Mouse (Mus musculus) c-Kit-positive CD71-negative TER-119-negative erythroid progenitor cells, embryonic 14.5 days (primary cell): Measurements from ENCODE around the gene Pik3ip1.

Experiments
- DNase-seq: peaks from one replicate; pipeline ENCODE4 v3.0.0-alpha.2; 2013; ENCODE audit warnings: low read depth

Pik3ip1 gene

DNA sequence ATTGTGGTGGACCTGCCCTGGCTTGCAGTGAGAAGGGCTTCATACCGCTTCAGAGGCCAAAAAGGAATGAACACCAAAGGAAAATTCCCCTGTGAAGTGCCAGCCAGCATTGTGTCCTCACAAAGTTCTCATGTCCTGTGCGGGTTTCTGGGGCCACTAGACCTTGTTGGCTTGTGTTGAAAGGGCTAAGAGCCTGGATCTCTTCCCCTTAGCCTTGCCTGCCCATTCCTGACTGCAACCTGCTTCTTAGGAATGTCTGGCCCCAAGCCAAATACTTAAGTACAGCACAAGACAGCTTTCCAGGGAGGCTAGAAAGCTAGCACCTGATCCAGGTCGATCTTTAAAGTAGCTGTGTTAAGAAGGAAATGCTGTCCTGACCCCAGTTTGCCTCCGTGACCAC lies 27.4 kb upstream of the Pik3ip1 start:
- no peak for DNase-seq

DNA sequence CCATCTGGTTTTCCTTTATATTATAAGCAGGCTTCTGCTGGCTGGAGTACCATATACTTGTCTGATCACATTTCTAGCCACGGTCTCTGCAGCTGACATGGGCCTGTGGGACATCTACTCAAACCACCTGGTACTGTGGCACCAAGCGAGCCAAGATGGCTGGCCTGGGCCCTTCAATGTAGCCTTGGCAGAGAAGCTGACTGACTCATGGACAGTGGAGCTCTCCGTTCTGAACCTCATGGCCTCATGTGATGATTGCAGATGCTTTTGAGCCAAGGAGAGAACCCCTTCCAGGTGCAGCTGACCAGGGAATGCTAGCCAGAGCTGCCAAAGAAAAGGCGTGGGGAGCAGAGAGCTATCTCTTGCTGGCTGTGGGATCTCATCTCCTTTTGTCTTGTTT lies 24.4 kb upstream of the Pik3ip1 start:
- DNase-seq = no peak

DNA sequence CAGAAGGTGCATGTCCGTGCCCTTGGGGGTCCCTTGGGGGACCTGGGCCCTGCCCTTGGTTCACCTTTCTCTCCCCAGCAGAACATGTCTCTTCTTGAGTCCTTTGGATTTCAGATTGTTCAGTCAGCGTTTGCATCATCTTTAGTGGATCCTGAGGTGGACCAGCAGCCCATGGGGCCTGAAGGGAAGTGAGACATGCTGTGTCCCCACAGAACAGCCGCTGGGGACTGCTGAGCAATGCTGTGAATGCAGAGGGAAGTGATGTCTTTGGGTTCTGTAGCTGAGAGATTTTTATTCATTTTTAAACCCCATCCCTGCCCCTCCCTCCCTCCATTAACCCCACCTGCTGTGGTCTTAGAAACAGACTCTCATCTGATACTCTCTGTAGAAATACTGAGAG lies 22.3 kb upstream of the Pik3ip1 start:
- DNase-seq = no peak

DNA sequence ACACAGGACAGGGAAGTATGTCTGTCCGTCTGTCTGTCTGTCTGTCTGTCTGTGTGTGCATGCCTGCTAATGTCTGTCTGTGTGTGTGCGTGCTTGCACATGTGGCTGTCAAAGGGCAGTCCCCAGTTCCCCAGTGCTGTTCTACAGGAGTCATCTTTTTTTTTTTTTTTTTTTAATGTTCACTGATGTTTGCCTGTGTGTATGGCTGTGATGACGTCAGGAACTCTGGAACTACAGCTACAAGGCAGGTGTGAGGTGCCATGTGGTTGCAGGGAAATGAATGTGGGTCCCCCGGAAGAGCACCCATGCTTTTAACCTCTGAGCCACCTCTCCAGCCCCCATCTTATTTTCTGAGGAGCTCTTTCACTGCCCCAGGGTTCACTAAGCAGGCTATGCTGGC lies 20.3 kb upstream of the Pik3ip1 start:
- DNase-seq = no peak

DNA sequence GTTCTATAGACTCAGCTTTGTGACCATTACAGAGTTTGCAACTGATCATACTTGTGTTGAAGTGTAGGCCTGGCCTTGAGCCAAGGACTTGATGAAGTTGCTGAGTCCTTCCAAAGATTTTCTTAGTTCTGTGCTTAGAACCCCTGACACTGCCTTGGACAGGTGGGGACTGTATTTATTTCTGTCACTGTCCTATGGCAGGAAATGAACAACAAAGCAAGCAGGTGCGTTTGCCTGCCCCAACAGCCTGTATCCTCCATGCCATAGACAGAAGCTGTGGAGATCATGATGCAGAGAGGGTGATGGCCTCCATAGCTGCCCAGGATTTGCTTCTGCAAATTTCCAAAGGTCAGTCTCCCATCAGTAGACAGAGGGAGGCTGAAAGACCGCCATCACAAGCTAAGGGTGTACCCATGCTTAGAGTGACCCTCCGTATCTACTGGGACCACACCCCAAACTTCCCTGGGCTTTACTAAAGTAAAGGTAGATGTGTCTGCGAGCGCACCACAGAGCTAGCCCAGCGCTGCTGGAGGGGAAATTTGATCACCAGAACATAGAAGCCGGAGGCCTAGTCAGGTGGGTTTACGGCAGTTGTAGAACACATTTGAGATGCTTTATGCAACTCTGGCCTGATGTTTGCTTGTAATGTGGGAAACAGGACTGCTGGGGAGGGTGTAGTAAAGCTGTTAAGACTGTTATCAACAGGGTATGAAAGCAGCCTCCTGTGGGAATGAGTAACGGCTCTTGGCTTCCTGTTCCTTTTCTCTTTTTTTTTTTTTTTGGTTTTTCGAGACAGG lies 19.2 kb upstream of the Pik3ip1 start:
- DNase-seq = no peak

DNA sequence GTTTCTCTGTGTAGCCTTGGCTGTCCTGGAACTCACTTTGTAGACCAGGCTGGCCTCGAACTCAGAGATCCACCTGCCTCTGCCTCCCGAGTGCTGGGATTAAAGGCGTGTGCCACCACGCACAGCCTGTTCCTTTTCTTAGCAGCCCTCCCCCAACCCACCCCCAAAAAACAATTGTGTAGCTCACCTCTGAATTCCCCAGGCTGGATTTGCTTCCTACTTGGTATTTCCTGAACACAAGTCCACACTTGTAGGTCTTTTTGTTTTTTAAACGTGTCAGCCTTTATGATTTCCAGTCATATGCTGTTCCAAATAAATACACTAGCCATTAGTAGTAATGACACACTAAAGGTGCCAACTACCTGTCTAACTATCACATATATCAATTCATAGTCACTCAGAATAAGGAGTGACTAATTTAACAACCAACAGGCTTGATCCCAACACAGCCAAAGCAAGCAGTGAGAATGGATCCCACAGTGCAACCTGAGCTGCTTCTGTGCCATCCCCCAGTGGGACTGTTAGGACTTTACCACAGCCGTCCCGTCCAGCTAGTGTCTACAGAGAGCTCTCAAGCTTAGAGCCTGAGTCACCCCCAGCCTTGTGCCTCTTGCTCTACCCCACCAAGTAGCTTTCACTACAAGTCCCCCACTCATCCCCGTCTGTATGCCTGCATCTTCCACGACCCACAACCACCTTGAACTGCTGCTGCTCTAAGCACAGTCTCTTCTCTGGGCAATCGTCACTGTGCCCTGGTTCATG lies 18.4 kb upstream of the Pik3ip1 start:
- no peak for DNase-seq

DNA sequence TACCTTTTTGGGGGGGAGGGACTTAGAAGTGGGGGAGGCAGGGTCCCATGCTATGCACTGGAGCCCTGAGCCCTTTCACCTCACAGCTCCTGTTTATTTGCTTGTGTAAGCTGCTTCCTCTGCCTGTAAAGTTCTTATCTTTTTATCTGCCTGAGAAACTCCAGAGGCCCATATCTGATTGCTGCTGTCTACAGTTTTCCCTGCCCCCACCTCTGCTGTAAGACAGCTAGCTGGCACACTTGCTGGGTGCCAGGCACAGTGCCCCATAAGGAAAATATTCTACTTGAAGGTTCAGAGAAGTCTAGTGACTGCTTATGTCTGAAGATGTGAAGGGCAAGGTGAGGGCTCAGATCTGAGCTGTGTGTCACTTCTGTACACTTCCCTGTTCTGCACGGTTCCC lies 16.9 kb upstream of the Pik3ip1 start:
- DNase-seq = no peak

DNA sequence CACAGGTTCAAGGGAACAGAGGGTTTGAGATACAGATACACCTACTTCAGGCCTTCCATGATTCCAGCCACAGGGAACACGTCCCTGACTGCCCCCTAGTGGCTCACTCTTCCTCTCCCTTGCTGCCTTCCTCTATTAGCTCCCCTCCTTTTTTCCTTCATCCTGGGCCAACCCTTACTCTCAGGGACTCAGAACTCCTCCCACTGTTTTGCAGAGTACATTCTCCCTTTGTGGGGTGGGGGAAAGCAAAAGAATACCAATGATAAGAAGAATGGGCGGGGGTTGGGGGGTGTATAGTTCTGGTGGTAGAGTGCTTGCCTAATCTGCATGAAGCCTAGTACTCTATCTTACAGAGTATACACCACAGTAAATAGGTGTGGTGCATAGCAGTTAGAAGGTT lies 16.1 kb upstream of the Pik3ip1 start:
- no peak for DNase-seq

DNA sequence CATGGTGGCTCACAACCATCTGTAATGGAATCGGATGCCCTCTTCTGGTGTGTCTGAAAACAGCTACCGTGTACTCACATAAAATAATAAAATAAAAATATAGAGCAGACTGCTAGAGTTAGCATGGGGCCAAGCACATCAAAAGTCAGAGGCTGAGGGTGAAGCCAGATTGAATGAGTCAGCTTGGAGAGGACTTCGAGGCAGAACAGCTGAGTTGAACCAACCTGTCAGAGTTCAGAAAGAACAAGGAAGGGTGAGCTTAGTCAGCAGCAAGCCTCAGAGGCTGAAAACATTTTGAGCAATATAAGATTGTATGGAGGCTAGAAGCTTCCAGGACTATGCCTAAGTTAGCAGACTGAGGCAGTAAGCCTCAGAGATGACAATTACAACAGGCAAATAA lies 11.9 kb upstream of the Pik3ip1 start:
- no peak for DNase-seq

DNA sequence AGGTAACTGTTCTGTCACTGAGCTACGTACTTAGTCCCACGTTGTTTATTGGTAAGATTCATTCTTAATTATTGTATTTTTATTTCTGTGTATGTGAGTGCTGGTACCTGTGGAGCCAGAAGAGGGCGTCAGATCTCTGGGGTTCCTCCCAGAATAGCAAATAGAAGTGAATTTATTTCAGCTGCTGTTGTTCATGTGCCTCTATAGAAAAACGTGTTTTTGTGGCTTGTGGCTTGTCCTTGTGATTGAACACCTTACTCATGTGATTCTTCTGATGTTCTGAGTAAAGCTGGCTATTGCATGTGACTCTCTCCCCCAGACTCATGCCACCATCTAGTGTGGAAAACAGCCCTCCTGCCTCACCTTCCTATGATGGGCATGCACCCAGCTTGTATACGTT lies 1.9 kb upstream of the Pik3ip1 start:
- no peak for DNase-seq

DNA sequence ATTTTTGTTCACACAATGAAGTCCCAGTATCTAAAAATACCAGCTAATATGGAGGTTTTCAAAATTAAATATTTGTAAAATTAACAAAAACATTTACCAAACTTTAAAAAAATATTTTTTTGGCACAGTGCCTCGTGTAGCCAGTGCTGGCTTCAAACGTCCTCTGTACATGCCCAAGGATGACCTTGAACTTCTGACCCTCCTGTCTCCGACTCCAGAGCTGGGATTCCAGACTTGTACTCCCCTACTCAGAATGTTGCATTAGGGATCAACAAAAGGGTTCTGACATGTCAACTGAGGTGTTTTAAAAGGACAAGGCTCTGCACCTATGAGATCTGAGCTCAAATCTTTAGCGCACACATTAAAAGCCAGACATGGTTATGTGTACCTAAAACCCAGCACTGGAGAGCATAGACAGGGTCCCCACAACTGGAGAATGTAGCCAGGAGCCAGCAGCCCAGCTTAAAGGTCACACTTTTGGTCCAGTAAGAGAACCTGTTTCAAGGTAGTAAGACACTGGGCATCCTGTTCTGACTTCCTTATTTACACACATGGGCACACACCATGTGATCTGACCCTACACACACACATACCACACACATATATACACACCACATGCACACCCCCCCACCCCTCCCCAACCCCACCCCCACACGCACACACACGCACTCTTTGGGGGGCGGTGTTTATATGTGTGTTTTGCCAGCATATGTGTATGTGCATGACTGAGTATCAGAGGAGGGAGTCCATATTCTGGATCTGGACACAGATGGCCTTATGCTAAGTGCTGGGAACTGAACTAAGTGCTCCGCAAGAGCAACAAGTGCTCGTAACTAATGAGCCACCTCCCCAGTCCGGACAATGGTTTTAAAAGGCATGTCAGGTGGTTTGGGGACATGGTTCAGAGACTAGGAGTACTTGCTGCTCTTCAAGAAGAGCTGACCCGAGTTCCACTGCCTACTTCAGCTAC lies 1.1 kb upstream of the Pik3ip1 start:
- no peak for DNase-seq

DNA sequence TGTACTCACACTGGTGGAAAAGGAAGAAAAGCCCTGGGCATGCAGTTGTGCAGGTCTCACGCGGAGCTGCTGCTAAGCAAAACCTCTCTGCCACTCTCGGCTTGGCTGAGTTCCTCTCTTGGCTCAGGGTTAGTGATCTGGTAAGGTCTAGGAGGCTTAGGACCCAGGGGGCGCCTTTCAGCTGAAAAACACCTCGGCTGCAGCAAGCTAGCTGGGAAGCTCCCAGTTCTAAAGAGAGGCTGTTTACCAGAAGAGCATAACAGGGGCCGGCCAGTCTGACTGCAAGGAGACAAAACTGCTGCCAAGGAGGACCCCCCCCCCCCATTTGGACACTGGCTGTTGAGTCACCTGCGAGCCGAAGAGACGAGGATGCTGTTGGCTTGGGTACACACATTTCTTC lies 365 bp downstream of the Pik3ip1 start:
- DNase-seq = peak; percentile 67

DNA sequence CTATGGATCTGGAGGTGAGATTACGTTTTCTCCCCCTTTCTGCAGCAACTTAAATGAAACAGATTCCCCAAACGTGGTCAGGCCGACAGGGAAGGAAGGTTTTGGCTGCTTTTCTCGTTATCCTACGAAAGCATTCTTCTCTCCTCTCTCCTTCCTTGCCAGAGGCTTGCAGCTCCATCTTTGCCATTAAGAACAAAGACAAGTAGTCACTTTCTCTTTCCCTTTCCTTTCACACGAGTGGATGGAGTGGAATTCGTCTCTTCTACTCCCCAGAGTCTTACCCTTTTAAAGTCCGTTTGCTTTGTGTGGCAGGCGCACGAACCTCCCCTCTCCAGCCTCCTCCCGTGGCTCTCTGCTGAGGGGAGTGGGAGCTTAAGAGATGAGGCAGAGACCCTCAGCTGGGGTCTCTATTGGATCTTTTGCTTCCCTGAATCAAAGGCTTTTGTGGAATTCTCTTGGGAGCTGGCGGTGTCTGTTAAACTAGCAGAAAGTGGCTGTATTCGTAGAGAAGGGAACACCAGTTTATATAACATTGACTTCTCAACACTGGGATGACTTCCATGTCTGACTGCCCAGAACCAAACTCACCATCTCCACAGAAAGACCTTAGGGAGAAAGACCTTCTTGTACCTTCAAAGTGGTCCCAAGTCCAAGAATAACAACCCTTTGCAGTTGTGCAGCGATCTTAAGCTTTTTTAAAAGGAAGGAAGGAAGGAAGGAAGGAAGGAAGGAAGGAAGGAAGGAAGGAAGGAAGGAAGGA lies 970 bp downstream of the Pik3ip1 start:
- DNase-seq = no peak

DNA sequence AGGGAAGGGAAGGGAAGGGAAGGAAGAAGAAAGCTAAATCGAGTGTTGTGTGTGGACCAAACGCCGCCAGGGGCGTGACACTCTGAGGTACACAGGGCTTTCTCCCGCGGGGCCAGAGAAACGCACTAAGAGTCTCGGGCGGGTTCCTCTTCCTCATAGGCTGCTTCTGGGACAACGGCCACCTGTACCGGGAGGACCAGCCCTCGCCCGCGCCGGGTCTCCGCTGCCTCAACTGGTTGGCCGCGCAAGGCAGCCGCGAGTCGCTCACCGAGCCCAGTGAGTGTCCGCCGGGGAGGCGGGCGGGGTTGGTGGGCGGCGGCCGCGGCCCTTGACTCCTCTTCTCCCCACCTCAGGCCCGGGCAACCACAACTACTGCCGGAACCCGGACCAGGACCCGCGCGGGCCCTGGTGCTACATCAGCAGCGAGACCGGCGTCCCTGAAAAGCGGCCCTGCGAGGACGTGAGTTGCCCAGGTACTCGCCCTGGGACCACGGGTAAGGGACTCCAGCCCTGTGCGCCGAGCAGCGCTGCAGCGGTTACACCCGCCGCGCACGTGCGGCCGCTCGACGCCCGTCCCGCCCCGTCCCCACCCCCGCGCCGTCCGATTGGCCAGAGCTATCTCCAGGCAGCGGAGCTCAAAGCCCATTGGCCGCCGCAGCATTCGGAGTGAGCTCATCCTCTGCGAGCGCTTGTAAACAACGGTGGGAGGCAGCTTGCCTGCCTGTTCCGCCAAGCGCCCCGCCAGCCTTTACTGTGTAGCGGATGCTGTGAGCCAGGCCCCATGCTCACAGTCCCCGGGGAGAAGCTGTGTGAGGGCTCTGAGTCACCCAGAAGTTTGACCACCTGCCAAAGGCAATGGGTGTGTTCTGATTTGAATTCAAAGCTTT lies 1.8 kb downstream of the Pik3ip1 start:
- peak; percentile 91 for DNase-seq

DNA sequence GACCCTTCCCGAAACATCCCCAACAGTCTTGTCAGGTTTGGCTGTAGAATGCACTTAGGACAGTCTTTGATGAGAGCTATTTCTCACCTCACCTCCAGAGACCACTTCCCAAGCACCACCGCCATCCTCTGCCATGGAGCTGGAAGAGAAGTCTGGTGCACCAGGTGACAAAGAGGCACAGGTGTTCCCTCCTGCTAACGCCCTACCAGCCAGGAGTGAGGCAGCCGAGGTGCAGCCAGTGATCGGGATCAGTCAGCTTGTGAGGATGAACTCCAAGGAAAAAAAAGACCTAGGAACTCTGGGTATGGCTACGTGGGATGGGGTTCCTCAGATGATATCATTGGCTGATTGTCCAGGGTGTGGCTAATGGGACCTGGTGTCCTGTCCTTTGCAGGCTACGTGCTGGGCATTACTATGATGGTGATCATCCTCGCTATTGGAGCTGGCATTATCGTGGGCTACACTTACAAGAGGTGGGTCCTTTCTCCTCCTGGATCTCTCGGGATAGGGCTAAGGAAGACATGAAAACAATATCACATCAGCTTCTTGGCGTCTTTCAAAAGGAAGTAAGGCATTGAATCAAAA lies 3.0 kb downstream of the Pik3ip1 start:
- no peak for DNase-seq

DNA sequence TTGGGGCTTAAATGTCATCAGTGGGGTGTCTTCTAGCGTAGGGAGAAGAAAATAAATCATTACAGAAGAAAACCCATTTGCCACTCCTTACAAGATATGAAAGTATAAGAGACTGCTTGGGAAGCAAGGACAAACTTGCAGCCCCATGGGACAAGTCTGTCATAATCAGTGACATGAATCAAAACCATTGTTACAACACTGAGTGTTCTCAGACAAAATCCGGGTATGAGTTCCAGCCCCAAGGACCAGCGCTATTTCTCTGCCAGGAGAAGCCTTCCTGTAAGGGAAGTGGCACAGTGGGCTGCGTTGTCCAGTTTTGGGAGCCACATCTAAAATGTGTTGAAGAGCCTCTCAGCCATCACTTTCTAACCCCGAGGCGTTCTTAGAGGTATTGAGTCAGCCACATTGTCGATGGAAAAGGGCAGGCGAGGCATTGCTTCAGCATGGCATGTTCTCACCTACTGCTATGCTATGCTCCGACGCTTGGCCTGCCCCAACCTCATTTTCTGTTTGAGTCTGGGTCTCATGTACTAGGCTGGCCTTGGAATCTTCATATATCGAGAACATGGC lies 4.0 kb downstream of the Pik3ip1 start:
- DNase-seq = no peak

DNA sequence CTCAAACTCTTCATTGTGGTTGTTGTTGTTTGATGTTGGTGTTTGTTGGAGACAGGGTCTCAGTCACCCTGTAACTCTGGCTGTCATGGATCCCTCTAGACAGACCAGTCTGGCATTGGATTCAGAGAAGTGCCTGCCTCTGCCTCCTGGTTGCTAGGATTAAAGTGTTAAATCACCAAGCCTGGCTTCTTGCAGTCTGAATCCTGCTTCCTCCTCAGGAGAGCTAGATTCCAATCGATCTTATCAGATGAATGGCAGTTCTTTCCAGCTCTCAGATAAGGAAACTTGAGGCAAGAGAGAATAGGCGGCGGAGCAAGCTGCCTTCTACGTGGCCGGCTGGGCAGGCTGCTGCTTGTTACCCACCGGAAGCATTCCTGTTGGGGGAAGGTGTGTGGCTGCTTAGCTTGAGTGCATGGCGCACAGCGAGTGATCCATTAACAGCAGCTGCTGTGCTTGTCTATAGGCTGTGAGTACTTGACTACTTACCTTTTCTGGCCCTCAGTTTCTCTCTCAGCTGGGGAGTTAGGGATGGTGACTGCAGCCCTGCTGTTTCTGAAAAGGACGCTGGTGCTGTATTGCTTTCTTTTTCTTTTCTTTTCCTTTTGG lies 4.6 kb downstream of the Pik3ip1 start:
- DNase-seq = no peak

DNA sequence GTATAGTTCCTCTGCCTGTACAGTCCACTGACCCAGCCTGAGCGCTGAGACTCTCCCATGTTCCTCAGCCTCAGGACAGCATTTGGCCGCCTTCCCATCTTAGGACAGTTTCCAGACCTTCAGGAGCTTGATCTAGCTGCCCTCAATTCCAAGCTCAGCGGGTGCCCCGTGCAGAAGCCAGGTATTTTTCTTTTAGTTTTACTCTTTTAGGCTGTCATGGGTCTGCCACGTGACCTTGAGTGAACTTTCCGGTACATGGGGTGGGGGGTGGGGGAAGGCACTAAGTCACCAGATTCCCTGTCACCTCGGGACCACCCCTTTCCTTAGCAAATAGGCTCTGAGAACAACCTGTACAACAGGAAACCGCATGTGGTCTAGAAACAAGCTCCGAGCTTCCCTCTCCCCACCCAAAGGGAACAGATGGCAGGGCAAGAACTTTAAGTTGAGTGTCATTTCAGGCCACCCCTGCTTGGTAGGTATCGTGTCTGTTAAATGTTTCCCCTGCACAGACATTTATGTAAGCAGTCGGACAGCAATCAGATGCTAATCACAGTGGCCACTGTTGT lies 5.5 kb downstream of the Pik3ip1 start:
- DNase-seq = peak; percentile 69

DNA sequence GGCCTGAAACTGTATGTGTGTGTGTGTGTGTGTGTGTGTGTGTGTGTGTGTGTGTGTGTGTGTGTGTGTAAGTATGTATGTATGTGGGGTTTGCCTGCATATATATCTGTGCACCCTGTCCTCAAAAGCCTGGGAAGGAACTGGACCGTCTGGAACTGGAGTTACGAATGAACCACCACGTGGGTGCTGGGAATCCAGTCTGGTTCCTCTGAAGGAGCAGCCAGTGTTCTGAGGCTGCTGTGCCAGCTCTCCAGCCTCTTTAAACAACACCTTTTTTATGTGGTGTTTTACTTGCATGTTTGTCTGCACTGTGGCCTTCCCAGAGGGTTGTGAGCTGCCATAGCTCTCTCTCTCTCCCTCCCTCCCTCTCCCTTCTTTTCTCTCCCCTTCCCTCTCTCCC lies 6.4 kb downstream of the Pik3ip1 start:
- DNase-seq = no peak
